Mouse (Mus musculus) fibroblast of lung, adult 2 months (primary cell): Measurements from ENCODE around the gene Rbpms2.

Source experiments
- DNase-seq: peaks from one replicate; pipeline ENCODE4 v3.0.0-alpha.2; 2011; ENCODE audit warnings: low read depth

Rbpms2 gene

DNA sequence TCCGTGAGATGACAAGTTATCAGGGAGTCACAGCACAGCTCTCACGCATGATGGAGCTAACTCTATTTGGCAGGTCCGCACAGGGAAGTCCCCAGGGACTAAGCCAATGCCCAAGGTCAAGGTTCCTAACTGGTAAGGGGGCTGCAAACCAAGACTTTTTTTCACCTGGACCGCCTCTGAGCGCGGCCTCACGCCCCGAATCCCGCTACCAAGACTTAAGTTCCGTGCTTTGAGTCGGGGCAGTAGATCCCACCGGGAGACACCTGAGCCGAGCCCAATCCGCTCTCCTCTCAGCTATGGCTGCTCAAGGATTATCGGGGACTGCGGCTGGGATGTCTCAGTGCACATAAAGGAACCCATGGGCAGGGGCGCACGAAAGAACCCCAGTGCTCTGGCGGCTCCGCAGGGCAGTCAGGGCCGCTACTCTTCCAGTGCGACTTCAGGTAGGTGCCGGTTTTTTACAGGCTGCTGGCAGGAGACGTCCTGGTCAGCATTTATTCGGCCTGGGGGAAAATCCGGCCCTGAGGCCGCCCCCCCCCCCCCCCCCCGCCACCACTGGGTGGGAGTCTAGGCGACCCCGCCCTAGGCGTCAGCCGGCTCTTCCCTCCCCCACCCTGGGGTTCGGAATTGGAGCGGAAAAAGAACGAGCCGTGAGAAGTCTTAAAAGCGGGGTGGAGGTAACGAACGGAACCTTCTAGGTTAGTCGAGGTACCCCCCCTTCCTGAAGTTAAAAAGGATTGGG is at the start of gene Rbpms2:
Gene Rbpms2 (plus strand): TSS at position 624 of the 742 bp plus-strand sequence.
- no peak for DNase-seq

DNA sequence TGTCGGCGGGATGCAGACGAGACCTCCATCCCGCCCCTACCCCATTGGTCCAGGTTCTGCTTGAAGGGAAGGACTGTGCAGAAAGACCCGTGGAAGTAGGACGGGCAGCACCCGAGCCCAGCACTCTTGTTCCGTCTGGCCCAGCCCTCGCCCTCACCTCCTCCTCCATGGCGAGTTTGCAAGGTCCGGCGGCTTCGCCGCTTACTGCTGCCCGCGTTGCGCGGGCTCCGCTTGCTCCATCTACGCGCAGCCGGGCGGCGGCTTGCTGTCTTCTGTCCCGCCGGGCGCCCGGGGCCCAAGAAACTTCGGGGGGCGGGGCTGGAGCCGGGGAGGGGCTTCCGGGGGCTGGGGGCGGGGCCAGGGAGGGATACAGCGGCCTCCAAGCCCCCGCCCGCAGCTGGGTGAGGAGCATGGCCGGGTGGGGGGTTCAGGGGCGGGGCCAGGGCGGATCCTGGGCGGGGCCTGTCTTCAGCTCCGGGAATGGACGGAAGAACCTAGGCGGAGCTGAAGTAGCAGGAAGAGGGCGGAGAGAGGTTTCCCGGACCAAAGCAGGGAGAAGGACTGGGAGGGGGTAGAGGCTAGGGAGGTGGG is 49.6 kb upstream of the Rbpms2 start, which contains the start of gene Plekho2:
Gene Plekho2 (minus strand): TSS at position 260 of the 591 bp plus-strand sequence.
- peak; percentile 88 for DNase-seq

DNA sequence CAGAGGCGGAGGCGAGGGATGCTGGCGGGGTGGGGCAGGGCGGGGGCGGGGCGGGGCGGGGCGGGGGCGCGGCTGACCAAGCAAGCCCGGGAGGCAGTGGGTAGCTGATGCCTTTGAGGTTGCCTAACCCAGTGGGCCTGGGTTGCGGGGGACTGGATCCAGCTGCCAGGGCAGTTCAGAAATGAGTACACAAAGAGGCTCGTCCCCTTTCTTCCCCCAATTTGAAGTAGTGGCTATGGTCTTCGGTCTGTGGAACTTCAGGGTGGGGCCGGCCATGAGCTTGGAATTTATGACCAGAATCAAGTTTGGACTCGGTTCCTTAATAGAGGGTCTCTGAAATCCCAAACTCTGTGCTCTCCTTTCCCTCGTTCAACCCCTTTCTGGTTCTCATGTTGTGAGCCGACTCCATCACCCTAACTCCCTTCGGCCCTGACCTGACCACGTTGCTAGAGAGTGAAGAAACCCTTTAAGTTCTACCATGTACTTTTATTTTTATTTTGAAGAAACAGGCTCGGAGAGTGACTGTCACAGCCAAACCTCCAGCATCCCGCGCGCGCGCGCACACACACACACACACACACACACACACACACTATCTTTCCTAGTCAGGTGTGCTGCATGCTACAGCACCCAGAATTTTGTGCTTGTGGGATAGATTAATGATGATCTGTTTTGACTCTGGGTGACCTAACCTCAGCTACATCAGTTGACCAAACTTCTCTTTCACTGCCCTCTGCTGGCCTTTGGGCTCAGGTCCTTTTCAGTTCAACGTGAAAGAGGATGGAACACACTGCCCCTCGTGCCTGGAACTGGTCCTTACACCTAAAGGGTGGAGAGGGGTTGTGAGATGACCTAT is 48.8 kb upstream of the Rbpms2 start:
- DNase-seq = peak; percentile 87

DNA sequence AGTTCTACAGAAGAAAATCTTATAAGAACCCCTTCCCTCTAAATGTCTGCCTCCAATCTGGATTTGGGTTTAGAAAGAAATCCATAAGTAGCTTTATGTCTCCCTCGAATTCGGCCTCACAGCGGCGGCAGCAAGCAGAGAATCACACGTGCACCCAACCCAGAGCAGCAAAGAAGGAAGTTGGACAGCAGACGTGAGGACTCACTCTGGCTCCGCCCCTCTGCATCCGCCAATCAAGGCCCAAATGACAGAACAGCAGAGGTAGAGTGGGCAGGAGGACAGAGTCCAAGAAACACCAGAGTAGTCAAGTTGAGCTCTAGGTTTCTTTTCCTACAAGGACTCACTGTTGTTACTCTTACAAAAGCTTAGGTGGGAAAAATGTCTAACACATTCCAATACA is 46.4 kb upstream of the Rbpms2 start:
- DNase-seq = no peak

DNA sequence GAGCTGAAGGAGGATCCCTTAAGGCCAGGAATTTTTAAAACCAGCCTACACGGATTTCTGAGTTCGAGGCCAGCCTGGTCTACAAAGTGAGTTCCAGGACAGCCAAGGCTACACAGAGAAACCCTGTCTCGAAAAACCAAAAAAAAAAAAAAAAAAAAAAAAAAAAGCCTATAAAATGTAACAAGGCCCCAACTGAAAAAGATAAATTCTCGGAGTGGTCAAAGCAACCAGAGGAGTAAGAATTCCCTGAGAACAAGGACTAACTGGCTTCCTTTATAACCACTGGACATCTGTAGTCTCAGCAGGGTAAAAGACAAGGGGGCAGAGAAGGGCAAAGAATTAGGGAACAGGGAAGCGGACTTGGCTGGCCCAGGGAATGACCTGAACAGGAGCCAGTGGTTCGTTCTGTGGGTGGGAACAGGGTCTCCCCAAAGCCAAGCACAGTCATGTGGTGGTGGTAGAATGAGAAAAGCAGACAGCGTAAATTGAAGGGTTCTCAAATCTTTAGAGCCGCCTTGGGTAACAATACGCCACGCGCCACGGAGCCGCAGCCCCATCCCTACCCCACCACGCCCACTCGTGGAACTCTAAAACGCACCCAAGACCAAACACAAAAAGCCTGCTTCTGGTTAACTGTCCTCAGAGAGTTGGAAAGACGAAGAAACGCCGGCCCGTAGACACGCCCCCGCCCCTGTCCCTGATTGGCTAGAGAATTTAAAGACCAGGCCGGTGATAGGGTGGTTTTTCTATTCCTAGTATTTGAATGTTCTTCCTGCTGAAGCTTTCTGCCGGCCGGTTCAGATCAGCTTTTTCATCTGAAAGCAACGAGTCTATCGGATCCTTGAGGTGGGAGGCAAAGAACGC is 42.8 kb upstream of the Rbpms2 start, which contains the start of gene Pif1:
Gene Pif1 (plus strand): TSS at position 755 of the 864 bp plus-strand sequence.
- DNase-seq = peak; percentile 69

DNA sequence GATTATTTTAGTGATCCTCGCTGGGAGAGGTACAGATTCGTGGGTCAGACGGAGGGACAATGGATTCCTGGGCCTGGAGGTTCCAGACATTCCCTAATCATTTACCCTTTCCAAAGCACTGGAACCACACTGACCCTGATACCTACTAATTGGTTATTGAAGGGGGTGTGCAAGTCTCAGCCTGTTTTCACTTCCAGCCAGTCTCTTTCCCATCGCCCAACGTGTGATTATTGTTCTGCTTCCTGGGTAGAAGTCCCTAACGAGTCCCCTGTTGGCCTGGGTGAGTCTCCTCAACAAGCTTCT is 42.2 kb upstream of the Rbpms2 start:
- DNase-seq = no peak

DNA sequence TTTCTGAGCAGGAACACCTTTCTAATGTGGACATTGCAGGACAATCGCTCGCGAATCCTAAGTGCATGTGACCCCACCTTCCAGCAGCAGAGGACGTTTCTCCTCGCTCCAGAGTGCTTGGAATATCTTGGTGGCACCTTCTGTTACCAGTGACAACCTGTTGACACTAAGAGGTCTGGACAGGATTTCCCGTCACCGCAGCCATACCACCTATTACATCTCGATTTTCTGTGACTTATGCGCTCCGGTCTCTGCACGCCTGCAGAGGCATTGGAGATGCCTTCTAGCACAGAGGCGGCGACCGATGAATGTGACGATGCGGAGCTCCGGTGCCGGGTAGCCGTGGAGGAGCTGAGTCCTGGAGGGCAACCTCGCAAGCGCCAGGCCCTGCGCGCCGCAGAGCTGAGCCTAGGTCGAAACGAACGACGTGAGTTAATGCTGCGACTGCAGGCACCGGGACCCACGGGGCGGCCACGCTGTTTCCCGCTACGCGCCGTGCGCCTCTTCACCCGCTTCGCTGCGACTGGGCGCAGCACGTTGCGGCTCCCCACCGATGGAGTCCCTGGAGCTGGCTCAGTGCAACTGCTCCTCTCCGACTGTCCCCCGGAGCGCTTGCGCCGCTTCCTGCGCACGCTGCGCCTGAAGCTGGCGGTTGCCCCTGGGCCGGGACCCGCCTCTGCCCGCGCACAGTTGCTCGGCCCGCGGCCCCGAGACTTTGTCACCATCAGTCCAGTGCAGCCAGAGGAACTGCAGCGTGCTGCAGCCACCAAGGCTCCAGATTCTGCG is 41.7 kb upstream of the Rbpms2 start:
- DNase-seq = no peak

DNA sequence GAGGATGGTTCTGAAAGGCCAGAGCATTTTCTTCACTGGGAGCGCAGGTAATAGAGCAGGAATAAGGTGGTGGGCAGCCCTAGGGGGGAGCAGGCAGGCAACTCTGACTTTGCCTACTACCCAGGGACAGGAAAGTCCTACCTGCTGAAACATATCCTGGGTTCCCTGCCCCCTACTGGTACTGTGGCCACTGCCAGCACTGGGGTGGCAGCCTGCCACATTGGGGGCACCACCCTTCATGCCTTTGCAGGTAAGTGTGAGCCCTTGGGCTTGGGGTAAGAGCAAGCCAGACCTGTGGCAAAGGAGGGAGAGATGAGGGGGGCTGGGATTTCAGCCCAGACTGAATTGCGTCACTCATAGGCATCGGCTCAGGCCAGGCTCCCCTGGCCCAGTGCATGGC is 40.4 kb upstream of the Rbpms2 start:
- DNase-seq = no peak

DNA sequence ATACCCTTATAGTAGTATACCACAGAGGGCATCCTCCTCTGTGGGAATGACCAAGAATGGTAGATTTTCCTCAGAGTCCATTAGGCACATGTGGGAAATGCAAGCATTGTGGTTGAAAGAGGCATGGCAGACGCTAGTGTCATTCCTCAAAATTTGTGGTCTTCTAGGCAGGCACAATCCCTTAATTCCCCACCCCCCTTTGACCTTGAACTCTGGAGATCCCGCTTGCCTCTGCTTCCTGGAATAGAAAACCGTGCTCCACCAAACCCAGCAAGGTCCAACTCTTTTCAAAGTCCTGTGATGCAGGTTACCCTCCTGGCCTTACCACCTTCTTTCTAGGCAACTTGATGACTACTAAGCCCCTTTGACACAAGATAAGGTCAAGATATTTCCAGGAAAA is 36.7 kb upstream of the Rbpms2 start:
- no peak for DNase-seq

DNA sequence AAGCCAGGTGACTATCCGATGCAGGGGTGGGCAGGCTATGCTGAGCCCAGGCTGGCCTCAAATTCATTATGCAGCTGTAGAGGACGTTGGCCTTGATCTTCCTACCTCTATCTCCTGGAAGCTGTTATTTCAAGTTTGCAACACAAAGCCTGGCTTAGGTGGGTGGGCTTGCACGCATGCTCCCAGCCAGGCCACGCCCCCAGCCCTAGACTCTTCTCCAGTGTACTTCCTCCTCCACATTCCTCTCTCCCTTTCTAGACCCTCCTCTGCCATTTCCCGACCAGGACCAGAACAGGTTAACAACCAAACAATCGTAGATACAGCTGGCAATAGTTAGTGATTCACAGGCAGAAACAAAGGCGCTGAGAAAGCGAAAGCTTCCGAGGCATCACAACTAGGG is 35.9 kb upstream of the Rbpms2 start:
- no peak for DNase-seq

DNA sequence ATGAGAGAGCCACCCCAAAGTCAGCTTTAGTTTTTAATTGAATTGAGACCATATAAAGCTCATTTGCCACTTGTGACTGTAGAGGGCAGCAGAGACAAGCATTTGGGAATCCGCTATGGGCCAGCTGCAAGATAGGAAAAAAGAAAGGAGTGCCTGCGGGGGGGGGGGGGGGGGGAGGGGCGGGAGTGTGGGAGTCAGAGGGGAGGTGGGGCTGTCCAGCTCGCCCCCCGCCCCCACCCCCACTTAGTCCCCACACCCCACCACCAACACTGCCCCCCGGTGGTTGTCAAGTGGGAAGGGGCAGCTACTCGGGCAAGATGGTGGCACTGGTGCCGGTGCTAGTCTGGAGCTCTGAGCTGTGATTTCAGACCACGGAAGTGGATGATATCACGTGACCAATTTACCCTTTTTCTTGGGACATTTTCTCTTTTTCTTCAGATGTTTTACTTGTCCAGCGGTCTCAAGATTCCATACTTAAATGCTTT is 30.6 kb upstream of the Rbpms2 start:
- DNase-seq = no peak

DNA sequence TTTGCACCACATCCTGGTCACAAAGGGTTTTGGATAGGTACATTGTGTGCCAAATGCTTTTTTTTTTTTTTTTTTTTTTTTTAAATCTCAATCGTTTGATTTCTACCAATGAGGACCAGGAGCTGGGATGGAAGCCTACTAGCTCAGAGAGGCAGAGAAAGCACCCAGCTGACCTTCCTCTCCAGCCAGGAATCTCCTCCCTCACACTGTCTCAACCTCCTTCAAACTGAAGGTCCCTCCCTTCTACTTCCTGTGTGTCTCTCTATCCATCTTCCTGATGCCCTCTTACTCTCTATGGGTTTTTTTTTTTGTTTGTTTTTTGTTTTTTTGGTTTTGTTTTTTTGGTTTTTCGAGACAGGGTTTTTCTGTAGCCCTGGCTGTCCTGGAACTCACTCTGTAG is 28.5 kb upstream of the Rbpms2 start:
- no peak for DNase-seq

DNA sequence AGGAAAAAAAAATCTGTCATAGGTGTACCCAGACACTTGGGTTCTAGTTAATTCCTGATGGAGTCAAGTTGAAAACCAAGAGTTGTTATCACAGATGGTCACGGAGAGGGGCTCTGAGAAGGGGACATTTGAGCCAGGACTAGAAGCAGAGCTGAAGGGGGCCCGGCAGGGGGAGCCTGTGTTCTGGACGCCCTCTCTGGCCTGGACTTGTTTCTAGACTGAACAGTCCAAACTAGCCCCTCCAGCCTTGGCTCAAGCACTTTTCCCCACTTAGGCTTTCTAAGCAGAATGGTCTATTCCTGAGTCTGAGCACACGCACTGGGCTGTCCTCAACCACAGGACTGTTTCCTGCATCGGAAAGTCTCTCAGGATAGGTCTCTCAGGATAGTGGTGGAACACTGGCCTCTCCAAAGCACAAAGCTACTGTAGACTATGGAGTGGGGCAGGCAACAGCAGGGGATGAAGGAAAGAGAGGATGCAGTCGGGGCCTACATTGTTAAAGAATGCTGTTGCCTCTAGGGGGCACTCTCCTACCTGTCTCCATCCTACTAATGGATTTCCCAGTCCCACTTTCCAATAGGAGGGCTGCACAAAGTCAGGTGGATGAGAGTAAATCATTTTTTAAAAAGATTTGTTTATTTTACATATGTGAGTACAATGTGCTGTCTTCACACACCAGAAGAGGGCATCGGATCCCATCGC is 25.9 kb upstream of the Rbpms2 start:
- no peak for DNase-seq

DNA sequence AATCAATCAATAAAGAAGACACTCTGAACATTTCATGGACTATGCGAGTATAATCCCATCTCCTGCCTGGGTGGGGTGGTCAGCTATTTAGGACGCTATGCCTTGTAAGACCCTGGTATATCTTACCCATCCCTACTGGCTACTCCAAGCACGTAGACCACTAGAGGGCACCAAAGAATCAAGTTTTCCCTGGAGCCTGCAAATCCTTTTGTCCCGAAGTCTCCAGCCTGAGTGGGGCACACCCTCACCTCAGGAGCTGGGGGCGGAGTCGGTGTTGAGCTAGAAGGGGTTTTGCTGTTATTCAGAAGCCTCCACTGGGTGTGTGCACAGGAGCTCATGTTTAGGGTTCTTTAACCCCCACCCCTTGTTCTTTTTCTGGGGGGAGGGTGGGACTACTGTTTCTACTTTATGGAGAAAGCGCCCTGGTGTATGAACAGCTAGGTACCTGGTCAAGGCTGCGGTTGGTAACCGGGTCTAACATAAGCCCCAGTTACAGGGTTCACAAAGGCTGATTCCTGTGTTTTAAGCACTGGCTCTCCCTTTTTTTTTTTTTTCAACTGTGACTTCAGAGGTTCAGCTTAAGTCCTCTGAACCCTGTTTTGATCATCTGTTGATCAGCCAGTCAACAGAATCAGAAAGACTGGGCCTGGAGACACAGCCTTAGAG is 23.8 kb upstream of the Rbpms2 start:
- peak; percentile 60 for DNase-seq

DNA sequence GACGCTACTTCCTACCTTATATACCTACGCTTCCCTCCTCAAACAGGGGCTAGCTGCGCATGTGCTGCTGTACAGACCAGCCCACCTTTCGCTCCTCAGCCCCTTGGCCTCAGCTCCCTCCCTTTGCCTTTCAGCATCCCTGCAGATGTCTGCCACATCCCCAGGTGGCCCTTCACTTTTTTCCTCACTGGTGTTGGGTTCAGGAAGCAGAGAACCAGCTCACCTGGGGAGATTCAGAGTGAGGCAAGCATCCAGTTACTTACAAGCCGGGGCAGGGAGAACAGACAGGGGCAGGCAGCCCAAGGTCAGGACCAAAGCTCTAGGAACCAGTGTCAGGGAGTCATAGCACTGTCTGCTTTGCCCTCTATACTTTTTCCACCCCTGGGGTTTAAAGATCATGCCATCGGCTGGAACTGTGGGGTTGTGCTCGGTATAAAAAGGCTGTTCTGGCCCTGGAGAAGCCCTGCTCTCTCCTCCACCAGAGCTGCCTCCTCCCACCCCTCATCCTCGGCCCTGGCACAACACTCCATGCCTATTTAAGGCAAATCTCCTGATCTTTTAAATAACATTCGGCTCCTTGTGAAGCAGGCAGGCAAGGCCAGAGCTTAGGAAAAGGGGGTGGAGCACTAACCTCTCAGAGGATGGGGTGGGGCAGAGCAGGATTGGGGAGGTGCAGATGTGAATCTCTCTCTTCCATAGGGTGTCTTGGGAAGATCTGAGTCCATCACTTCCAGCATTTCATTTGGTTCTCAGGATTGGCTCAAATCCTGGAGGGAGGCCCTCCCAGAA is 22.9 kb upstream of the Rbpms2 start:
- no peak for DNase-seq

DNA sequence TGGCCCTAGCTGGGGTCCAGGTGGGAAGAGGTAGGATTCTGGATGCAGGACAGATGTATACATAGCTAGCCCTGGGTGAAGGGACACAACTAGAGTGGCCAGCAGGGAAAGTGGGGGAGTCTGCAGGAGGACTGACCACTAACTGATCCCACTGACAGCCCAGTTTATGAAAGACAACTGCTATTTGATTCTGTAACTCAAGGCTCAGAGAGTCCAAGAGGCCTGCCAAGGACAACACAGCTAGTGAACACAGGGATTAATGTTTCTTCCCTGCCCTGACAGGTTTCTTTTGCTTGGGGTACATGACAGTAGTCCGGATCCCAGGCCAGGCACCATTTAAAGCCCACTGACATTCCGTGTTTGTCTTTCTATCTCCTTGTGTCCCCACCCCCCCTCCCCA is 22.3 kb upstream of the Rbpms2 start:
- DNase-seq = no peak

DNA sequence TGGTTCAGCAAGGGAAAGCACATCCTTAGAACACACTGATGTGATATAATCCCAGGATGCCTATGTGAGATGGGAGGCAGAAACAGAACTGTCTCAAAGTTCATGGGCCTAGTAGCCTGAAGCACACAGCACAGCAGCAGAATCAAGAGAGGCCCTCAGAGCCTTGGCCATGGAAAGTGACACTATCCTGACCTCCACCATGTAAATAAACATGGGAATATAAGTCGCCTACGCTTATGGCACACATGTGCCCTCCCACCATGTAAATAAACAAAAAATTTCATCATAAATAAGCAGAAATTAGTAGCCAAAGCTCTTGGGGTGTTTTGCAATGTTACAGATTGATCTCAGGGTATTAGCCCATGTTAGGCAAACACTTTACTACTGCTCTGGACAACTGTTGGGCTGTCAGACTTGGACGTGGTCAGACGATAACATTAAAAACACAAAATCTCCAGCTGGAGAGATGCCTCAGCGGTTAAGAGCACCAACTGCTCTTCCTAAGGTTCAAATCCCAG is 17.4 kb upstream of the Rbpms2 start:
- DNase-seq = no peak

DNA sequence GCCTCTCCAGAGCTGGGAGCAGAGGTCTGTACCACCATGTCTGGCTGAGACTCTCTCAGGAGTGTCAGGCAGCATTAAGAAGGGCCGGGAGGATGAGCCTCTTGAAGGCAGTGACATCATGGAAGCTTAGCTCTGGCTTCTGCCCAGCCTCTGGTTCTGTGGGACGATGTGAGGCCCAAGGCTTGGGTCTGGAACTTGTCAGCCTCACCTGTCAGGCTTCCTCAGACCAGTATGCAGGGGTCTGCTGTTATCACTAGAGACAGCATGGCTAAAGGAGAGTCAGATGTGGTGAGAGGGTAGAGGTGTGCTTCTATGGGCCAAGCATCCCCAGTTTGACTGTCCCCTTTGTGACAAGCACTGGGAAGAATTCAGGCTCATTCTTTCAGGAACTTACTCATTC is 16.4 kb upstream of the Rbpms2 start:
- no peak for DNase-seq

DNA sequence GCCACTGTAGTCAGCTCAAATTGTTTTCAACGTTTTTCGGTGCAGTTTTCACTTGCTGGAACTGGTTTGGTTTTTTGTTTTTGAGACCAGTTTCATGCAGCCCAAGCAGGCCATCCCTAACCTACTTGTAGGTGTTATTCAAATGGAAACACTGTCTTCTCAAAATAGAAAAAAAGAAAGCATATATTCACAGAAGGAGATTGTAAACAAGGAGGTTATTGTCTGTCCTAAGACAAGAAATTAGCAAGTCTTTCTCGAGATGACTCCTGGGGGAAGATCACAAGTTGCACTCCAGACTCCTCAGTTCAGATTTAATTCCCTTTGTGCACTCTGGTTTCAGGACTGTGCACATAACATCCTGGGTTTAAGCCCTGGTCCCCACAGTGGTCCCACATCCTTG is 10.1 kb upstream of the Rbpms2 start:
- DNase-seq = no peak
